Mouse (Mus musculus) ovary, adult 2 months (tissue): ENCODE results near the gene Olfr1392. TPM values are rescaled to one million over a fixed set of nuclear protein-coding genes. Genes with fewer than 3 reads are reported as not detected.

ENCODE experiments used
- polyA plus RNA-seq: library from polyadenylated mRNA; depleted of rRNA; stranded (reverse); fragments of >200 nt; gene quantifications from 2 replicates; pipeline ENCODE4 v1.2.3, GENCODE M21; 2012; rRNA removed

Gene Olfr1392
- 0.16 and 0.17 TPM in 2 replicates for polyA plus RNA-seq

GRCm38 (mm10) chr11:49284982-49285381 lies at the start of gene Olfr1392:
Gene Olfr1392 (plus strand): TSS chr11:49285282.

GRCm38 (mm10) chr11:49243727-49244594 lies 41.1 kb upstream of the Olfr1392 start, which contains the start of gene Mgat1:
Gene Mgat1 (plus strand): TSS chr11:49244191.

GRCm38 (mm10) chr11:49278222-49278621 lies 6.9 kb upstream of the Olfr1392 start, which contains the start of gene Olfr1393:
Gene Olfr1393 (plus strand): TSS chr11:49278304.

DNA sequence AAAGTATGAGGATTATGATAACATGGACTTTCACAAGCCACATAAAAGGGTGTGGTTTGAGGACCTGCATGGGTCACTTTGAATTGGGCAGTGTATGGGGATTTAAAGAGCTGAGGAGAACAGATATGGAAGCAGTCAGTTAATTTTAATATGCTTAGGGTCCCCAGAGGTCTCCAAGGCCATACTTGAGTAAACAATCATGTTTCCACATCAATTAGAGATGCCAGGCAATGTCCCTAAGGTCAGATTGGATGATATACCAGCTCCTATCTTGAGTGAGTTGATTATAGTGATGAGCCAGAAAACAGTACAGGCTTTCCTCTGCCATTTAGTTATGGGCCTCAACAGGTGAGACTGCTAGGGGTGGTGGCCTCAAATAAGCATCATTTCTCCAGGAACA lies 19.4 kb downstream of the Olfr1392 start, which contains the start of gene Olfr10:
Gene Olfr10 (plus strand): TSS at position 301 of the 400 bp plus-strand sequence.

DNA sequence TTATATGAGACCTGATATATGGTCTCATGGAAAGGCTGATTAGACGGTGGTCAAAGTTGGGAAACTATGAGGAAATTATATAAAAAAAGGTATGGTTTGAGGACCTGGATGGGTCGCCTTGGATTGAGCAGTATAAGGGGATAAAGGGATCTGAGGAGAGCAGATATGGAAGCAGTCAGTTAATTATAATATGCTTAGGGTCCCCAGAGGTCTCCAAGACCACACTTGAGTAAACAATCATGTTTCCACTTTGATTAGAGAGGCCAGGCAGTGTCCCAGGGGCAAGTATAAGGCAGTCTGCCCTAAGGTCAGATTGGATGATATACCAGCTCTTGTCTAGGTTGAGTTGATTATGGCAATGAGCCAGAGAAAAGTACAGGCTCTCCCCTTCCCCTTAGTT lies 37.4 kb downstream of the Olfr1392 start, which contains the start of gene Olfr1391:
Gene Olfr1391 (plus strand): TSS at position 301 of the 400 bp plus-strand sequence.

DNA sequence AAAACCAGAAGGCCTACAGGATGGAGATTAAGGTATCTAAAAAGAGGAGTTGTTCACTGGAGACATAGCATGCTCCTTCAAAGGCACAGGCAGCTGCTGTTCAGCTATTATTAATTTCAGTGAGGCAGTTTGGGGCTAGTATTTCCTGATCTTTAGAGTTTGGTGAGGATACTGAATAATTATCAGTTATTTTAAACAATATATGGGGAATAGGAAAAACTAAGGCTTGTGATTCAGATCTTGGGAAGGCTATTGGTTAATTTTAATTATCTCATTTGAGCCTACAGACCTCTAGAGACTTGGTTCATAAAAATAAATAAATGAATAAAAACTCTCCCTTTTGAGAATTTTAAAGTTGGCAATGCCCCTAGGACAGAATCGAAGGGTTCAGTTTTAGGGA lies 49.8 kb downstream of the Olfr1392 start, which contains the start of gene Olfr1390:
Gene Olfr1390 (plus strand): TSS at position 301 of the 400 bp plus-strand sequence.

Other genes starting within 250 kb of the Olfr1392 start
- 0.54 and 1.0 TPM in 2 replicates for gene 9930111J21Rik2, start 234.0 kb upstream of the Olfr1392 start, polyA plus RNA-seq
- 2.0 TPM in 2 replicates for gene Tgtp2, start 221.1 kb upstream of the Olfr1392 start, polyA plus RNA-seq
- 2.3 and 4.1 TPM in 2 replicates for gene Ifi47, start 208.7 kb upstream of the Olfr1392 start, polyA plus RNA-seq
- gene Olfr1396, start 170.4 kb upstream of the Olfr1392 start, polyA plus RNA-seq, result 0.52 TPM in 1 of 2 replicates, not detected in the other
- gene Olfr1395, start 143.0 kb upstream of the Olfr1392 start, polyA plus RNA-seq, result not detected in 2 replicates
- not detected in 2 replicates for gene Olfr1394, start 130.9 kb upstream of the Olfr1392 start, polyA plus RNA-seq
- gene Btnl9, start 98.1 kb upstream of the Olfr1392 start, polyA plus RNA-seq, result 7.7 and 9.6 TPM in 2 replicates
- gene Zfp62, start 82.0 kb upstream of the Olfr1392 start, polyA plus RNA-seq, result 0.97 and 1.0 TPM in 2 replicates
- gene Mgat1, start 41.1 kb upstream of the Olfr1392 start, polyA plus RNA-seq, result 218 and 240 TPM in 2 replicates
- gene Olfr1393, start 7.0 kb upstream of the Olfr1392 start, polyA plus RNA-seq, result not detected in 2 replicates
- gene Olfr10, start 19.5 kb downstream of the Olfr1392 start, polyA plus RNA-seq, result not detected in 2 replicates
- not detected in 2 replicates for gene Olfr1391, start 37.5 kb downstream of the Olfr1392 start, polyA plus RNA-seq
- not detected in 2 replicates for gene Olfr1390, start 49.9 kb downstream of the Olfr1392 start, polyA plus RNA-seq
- gene Olfr1389, start 137.8 kb downstream of the Olfr1392 start, polyA plus RNA-seq, result not detected in 2 replicates
- gene Olfr1388, start 151.3 kb downstream of the Olfr1392 start, polyA plus RNA-seq, result 0.06 and 0.18 TPM in 2 replicates
- gene Olfr1387, start 170.1 kb downstream of the Olfr1392 start, polyA plus RNA-seq, result not detected in 2 replicates
- not detected in 2 replicates for gene Olfr1386, start 179.8 kb downstream of the Olfr1392 start, polyA plus RNA-seq
- not detected in 2 replicates for gene Olfr1385, start 203.8 kb downstream of the Olfr1392 start, polyA plus RNA-seq
- gene Olfr1384, start 221.4 kb downstream of the Olfr1392 start, polyA plus RNA-seq, result not detected in 2 replicates
- not detected in 2 replicates for gene Olfr1383, start 234.4 kb downstream of the Olfr1392 start, polyA plus RNA-seq
- not detected in 2 replicates for gene Olfr1382, start 243.0 kb downstream of the Olfr1392 start, polyA plus RNA-seq